Mouse (Mus musculus): ENCODE results near the gene Aasdhppt. TPM values are rescaled to one million over a fixed set of nuclear protein-coding genes. Genes with fewer than 3 reads are reported as not detected.

The Aasdhppt gene
- 43.2 and 49.0 TPM in 2 replicates for polyA plus RNA-seq (2011; ENCODE audit: insufficient read depth, insufficient read length, low read depth, missing spikeins)

GRCm38 (mm10) chr9:4309351-4310085 lies at the start of gene Aasdhppt, which contains the start of gene Kbtbd3:
Gene Aasdhppt, minus strand, starts transcription at chr9:4309471.
Gene Kbtbd3, plus strand, starts transcription at chr9:4309833.
- Histone ChIP-seq H3K36me3 (ENCODE audit: control insufficient read depth, insufficient read depth, low read length, poor library complexity, severe bottlenecking) (peaks cover 6% of the 10 kb centered on the region), H3K4me1 (ENCODE audit: control insufficient read depth, insufficient read depth, low read length) (no peaks in the 10 kb centered on the region), H3K27ac (ENCODE audit: insufficient read depth, low read length) (peak within 1 kb of the TSS; percentile 75), H3K9ac (ENCODE audit: low read depth, poor library complexity, severe bottlenecking) (peak within 1 kb of the TSS; percentile 67), H3K9me3 (replicated peaks; ENCODE audit: control insufficient read depth, insufficient read depth, low read length, poor library complexity, severe bottlenecking) (no peaks in the 10 kb centered on the region), H3K27me3 (ENCODE audit: control insufficient read depth, insufficient read depth, low read length, poor library complexity, severe bottlenecking) (no peaks in the 10 kb centered on the region), H3K4me3 (ENCODE audit: low read depth, low read length) (peak within 1 kb of the TSS; percentile 93)
- TF ChIP-seq POLR2A (IDR thresholded peaks at IDR 0.05; ENCODE audit: insufficient read depth, low read length): peak; percentile 90
- TF ChIP-seq CTCF (IDR thresholded peaks at IDR 0.05; ENCODE audit: low read depth, low read length): no peak
- peak; percentile 58; the same call in 1 of the 2 replicates for TF ChIP-seq EP300 (IDR thresholded peaks at IDR 0.05; ENCODE audit: insufficient read depth, low read depth, low read length)

DNA sequence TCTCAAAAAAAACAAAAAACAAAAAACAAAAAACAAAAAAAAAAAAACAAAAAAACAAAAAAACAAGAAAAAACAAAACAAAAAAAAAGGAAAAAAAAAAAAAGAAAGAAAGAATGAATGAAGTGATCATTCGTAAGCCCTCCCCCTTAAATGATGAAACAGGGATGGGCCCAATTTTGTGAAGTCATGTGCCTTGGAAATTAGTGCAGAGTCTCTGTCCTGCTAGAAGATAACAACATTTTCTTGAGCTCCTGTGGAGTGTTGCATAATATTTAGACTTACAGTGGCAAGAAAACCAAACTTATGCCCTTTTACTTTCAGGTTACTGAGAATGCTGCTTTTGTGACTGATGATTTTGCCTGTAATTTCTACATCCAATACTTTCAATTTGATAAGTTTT lies 43.9 kb upstream of the Aasdhppt start:
- Histone ChIP-seq H3K27me3 (ENCODE audit: control insufficient read depth, insufficient read depth, low read length, poor library complexity, severe bottlenecking) (no peaks in the 10 kb centered on the region), H3K9ac (ENCODE audit: low read depth, poor library complexity, severe bottlenecking) (no peak overlapping the region), H3K4me1 (ENCODE audit: control insufficient read depth, insufficient read depth, low read length) (no peaks in the 10 kb centered on the region), H3K4me3 (ENCODE audit: low read depth, low read length) (no peak overlapping the region), H3K36me3 (ENCODE audit: control insufficient read depth, insufficient read depth, low read length, poor library complexity, severe bottlenecking) (no peaks in the 10 kb centered on the region), H3K9me3 (replicated peaks; ENCODE audit: control insufficient read depth, insufficient read depth, low read length, poor library complexity, severe bottlenecking) (no peaks in the 10 kb centered on the region), H3K27ac (ENCODE audit: insufficient read depth, low read length) (no peak overlapping the region)
- TF ChIP-seq POLR2A (IDR thresholded peaks at IDR 0.05; ENCODE audit: insufficient read depth, low read length) (no peak), EP300 (IDR thresholded peaks at IDR 0.05; ENCODE audit: insufficient read depth, low read depth, low read length) (no peak), CTCF (IDR thresholded peaks at IDR 0.05; ENCODE audit: low read depth, low read length) (no peak)

DNA sequence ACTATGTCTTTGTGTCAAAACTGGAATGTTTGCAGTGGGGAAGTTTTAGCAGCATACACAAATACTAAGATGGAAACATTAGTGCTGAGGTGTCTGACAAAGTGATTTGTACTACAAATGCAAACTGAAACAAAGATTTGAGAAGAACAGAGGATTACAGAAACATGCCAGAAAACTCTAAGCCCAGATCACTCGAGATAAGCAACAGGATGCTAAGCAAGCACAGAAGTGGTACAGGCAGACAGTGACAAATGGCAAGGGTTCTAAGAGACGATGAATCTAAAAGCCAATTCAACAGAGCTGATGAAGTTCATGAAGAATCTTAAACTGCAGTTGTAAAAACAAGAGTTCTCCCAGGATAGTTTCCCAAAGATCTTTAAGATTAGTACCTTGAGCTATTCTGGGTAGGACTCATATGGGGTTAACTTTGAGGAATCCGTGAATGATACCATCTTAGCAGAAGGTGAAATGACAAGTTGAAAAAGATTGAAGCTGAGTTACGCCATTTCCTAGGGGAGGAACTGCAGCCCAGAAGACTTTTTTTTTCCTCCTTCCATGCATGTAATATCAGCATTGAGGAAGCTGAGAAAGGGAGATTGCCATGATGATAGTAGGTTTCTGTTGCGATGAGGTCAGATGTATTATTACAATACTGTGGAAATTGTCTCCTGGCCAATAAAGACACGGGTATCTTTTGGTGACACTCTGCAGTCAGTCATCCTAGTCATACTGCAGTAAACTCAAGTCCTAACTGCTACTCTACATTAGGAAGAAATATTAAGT lies 9.9 kb upstream of the Aasdhppt start:
- no peaks in the 10 kb centered on the region for H3K9me3 ChIP-seq (replicated peaks; ENCODE audit: control insufficient read depth, insufficient read depth, low read length, poor library complexity, severe bottlenecking)
- H3K4me3 ChIP-seq (ENCODE audit: low read depth, low read length): no peak overlapping the region
- H3K27me3 ChIP-seq (ENCODE audit: control insufficient read depth, insufficient read depth, low read length, poor library complexity, severe bottlenecking): no peaks in the 10 kb centered on the region
- H3K9ac ChIP-seq (ENCODE audit: low read depth, poor library complexity, severe bottlenecking): no peak overlapping the region
- no peaks in the 10 kb centered on the region for H3K36me3 ChIP-seq (ENCODE audit: control insufficient read depth, insufficient read depth, low read length, poor library complexity, severe bottlenecking)
- TF ChIP-seq CTCF (IDR thresholded peaks at IDR 0.05; ENCODE audit: low read depth, low read length) (no peak), POLR2A (IDR thresholded peaks at IDR 0.05; ENCODE audit: insufficient read depth, low read length) (no peak), EP300 (IDR thresholded peaks at IDR 0.05; ENCODE audit: insufficient read depth, low read depth, low read length) (no peak)
- no peak overlapping the region for H3K27ac ChIP-seq (ENCODE audit: insufficient read depth, low read length)
- H3K4me1 ChIP-seq (ENCODE audit: control insufficient read depth, insufficient read depth, low read length): no peaks in the 10 kb centered on the region

GRCm38 (mm10) chr9:4315746-4316145 lies 6.5 kb upstream of the Aasdhppt start:
- H3K9ac ChIP-seq (ENCODE audit: low read depth, poor library complexity, severe bottlenecking): no peak overlapping the region
- H3K4me1 ChIP-seq (ENCODE audit: control insufficient read depth, insufficient read depth, low read length): no peaks in the 10 kb centered on the region
- H3K27me3 ChIP-seq (ENCODE audit: control insufficient read depth, insufficient read depth, low read length, poor library complexity, severe bottlenecking): no peaks in the 10 kb centered on the region
- H3K9me3 ChIP-seq (replicated peaks; ENCODE audit: control insufficient read depth, insufficient read depth, low read length, poor library complexity, severe bottlenecking): no peaks in the 10 kb centered on the region
- no peaks in the 10 kb centered on the region for H3K36me3 ChIP-seq (ENCODE audit: control insufficient read depth, insufficient read depth, low read length, poor library complexity, severe bottlenecking)
- no peak overlapping the region for H3K27ac ChIP-seq (ENCODE audit: insufficient read depth, low read length)
- H3K4me3 ChIP-seq (ENCODE audit: low read depth, low read length): no peak overlapping the region
- no peak for TF ChIP-seq EP300 (IDR thresholded peaks at IDR 0.05; ENCODE audit: insufficient read depth, low read depth, low read length)
- no peak for TF ChIP-seq CTCF (IDR thresholded peaks at IDR 0.05; ENCODE audit: low read depth, low read length)

- Histone ChIP-seq H3K27me3 (ENCODE audit: control insufficient read depth, insufficient read depth, low read length, poor library complexity, severe bottlenecking) (no peaks in the 10 kb centered on the region), H3K9ac (ENCODE audit: low read depth, poor library complexity, severe bottlenecking) (no peak overlapping the region), H3K4me1 (ENCODE audit: control insufficient read depth, insufficient read depth, low read length) (no peaks in the 10 kb centered on the region), H3K9me3 (replicated peaks; ENCODE audit: control insufficient read depth, insufficient read depth, low read length, poor library complexity, severe bottlenecking) (no peaks in the 10 kb centered on the region), H3K4me3 (ENCODE audit: low read depth, low read length) (no peak overlapping the region), H3K36me3 (ENCODE audit: control insufficient read depth, insufficient read depth, low read length, poor library complexity, severe bottlenecking) (no peaks in the 10 kb centered on the region), H3K27ac (ENCODE audit: insufficient read depth, low read length) (no peak overlapping the region)
- TF ChIP-seq EP300 (IDR thresholded peaks at IDR 0.05; ENCODE audit: insufficient read depth, low read depth, low read length): no peak
- no peak for TF ChIP-seq POLR2A (IDR thresholded peaks at IDR 0.05; ENCODE audit: insufficient read depth, low read length)
- TF ChIP-seq CTCF (IDR thresholded peaks at IDR 0.05; ENCODE audit: low read depth, low read length): no peak
Observed at GRCm38 (mm10) chr9:4313946-4314345, 4.7 kb upstream of the Aasdhppt start.

GRCm38 (mm10) chr9:4311162-4311561 lies 1.9 kb upstream of the Aasdhppt start:
- no peak overlapping the region for H3K27ac ChIP-seq (ENCODE audit: insufficient read depth, low read length)
- TF ChIP-seq CTCF (IDR thresholded peaks at IDR 0.05; ENCODE audit: low read depth, low read length): no peak
- TF ChIP-seq POLR2A (IDR thresholded peaks at IDR 0.05; ENCODE audit: insufficient read depth, low read length): no peak
- no peak for TF ChIP-seq EP300 (IDR thresholded peaks at IDR 0.05; ENCODE audit: insufficient read depth, low read depth, low read length)
- H3K27me3 ChIP-seq (ENCODE audit: control insufficient read depth, insufficient read depth, low read length, poor library complexity, severe bottlenecking): no peaks in the 10 kb centered on the region
- H3K4me3 ChIP-seq (ENCODE audit: low read depth, low read length): no peak overlapping the region
- H3K36me3 ChIP-seq (ENCODE audit: control insufficient read depth, insufficient read depth, low read length, poor library complexity, severe bottlenecking): peaks cover 1% of the 10 kb centered on the region
- no peaks in the 10 kb centered on the region for H3K4me1 ChIP-seq (ENCODE audit: control insufficient read depth, insufficient read depth, low read length)
- no peak overlapping the region for H3K9ac ChIP-seq (ENCODE audit: low read depth, poor library complexity, severe bottlenecking)
- H3K9me3 ChIP-seq (replicated peaks; ENCODE audit: control insufficient read depth, insufficient read depth, low read length, poor library complexity, severe bottlenecking): no peaks in the 10 kb centered on the region
